Mouse (Mus musculus): ENCODE results near the gene Phip. TPM values are rescaled to one million over a fixed set of nuclear protein-coding genes. Genes with fewer than 3 reads are reported as not detected.

The Phip gene
- 160 and 163 TPM in 2 replicates for polyA plus RNA-seq (2015; fragmentation: Nextera tagmentation; extraction: Ambion mirVana)

DNA sequence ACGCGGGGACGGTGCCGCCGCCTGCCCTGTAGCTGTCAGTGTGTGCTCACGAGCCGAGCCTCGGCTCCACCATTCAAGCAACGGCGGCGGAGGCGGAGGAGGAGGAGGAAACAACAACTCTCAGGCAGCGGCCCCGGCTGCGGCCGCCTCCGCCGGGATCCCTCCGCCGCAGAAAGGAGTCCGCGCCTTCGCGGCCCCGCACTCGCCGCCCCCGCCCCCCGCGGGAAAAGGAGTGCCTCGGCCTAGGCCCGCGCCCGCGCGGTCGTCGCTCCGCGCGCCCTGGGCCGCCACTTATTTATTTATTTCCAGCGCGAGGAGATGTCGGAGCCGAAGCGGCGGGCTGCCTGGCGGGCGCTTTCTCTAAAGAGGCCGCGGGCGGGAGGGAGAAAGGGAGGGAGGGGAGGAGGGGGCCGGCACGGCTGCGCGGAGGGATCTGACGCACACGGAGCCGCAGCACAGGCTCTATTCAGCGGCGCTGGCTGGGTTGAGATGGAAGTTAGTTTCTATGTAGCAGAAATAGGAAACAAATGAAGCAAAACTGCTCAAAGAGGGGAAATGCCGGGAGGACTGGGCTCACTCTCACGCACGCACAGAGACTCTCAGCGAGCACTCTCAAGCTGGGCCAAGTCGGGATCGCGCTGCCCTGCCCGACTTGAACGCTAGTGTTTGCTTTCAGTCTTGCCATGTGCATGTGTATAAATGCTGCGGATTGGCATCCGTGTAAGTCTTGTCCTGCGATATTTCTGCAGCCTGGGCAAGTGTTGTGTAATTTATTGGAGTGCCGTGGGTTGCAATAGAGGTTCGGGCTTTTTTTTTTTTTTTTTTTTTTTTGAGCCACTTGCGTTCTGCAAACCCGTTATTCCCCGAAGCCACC is at the start of gene Phip:
Gene Phip, minus strand, starts transcription at position 175 of the 874 bp plus-strand sequence.
- Histone ChIP-seq H3K4me1 (peaks cover 20% of the 10 kb centered on the region), H3K27ac (peak within 1 kb of the TSS; percentile 100), H3K4me3 (peak within 1 kb of the TSS; percentile 90), H3K9me3 (replicated peaks) (no peaks in the 10 kb centered on the region), H3K9ac (peak within 1 kb of the TSS; percentile 99), H3K36me3 (ENCODE audit: poor library complexity, severe bottlenecking) (no peaks in the 10 kb centered on the region; the same call in 1 of the 2 replicates), H3K27me3 (no peaks in the 10 kb centered on the region), H3K4me2 (peak within 1 kb of the TSS; percentile 78)
- WGBS = under 1% methylated on average over 56 of the region's 79 CpGs
- ATAC-seq = peak; percentile 85

DNA sequence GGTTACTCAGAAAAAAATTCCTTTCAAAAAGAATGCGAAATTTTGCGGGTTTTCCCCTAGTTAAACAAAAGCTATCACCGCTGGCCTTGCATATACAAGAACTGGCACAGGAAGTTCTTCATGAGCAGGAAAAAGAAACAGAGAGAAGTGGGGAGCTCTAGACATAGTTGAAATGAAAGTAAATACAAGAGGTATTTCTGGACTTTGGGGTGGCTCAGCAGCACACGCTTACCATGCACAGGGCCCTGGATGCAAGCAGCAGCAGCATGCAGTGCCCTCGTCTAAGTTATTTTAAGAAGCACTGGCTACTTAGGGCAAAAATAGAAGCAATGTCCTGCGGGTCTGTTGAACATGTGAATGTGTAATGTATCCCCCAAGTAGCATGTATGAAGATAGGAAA is 48.4 kb upstream of the Phip start:
- H3K27ac ChIP-seq = no peak overlapping the region
- H3K27me3 ChIP-seq = no peaks in the 10 kb centered on the region
- no peaks in the 10 kb centered on the region for H3K36me3 ChIP-seq (ENCODE audit: poor library complexity, severe bottlenecking)
- H3K9me3 ChIP-seq (replicated peaks) = no peaks in the 10 kb centered on the region
- H3K4me1 ChIP-seq = no peaks in the 10 kb centered on the region
- 83% methylated on average over 6 of the region's 6 CpGs for WGBS
- no peak overlapping the region for H3K9ac ChIP-seq
- H3K4me3 ChIP-seq = no peak overlapping the region
- H3K4me2 ChIP-seq = no peak overlapping the region
- no peak for ATAC-seq

- H3K4me3 ChIP-seq = no peak overlapping the region
- H3K27ac ChIP-seq = no peak overlapping the region
- H3K4me1 ChIP-seq = no peaks in the 10 kb centered on the region
- no peak overlapping the region for H3K4me2 ChIP-seq
- no peaks in the 10 kb centered on the region for H3K9me3 ChIP-seq (replicated peaks)
- WGBS = 85% methylated on average over 4 of the region's 4 CpGs
- H3K27me3 ChIP-seq = no peaks in the 10 kb centered on the region
- ATAC-seq = no peak
- no peaks in the 10 kb centered on the region for H3K36me3 ChIP-seq (ENCODE audit: poor library complexity, severe bottlenecking)
- H3K9ac ChIP-seq = no peak overlapping the region
These were observed 39.2 kb upstream of the Phip start for GRCm38 (mm10) chr9:83014516-83014915.

GRCm38 (mm10) chr9:83008306-83008705 is 33.0 kb upstream of the Phip start:
- no peak for ATAC-seq
- no peak overlapping the region for H3K9ac ChIP-seq

DNA sequence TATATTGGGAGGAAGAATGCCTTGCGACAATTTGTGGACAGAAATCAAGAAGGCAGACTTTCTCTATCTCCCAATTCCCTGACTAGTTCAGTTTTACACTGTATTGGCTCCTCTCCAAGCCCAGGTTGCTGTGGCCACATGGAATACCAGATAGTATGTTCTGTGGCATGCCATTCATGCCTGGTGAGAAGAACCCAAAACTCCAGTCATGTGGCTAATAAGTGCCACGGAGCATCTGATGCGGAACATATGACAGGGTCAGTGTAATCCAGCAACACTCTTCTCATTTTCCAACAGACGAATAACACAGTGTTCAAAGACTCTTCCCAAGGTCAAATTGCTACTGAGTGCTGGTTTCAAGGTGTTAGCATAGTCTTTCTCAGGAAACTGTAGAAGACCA is 26.0 kb upstream of the Phip start:
- Histone ChIP-seq H3K4me1 (no peaks in the 10 kb centered on the region), H3K9ac (no peak overlapping the region), H3K4me2 (no peak overlapping the region), H3K27ac (no peak overlapping the region), H3K27me3 (no peaks in the 10 kb centered on the region), H3K36me3 (ENCODE audit: poor library complexity, severe bottlenecking) (no peaks in the 10 kb centered on the region), H3K9me3 (replicated peaks) (no peaks in the 10 kb centered on the region), H3K4me3 (no peak overlapping the region)
- ATAC-seq = no peak
- WGBS = 94% methylated on average over 4 of the region's 4 CpGs

More at GRCm38 (mm10) chr9:83008306-83008705, 33.0 kb upstream of the Phip start:
- Histone ChIP-seq H3K27me3 (no peaks in the 10 kb centered on the region), H3K4me2 (no peak overlapping the region), H3K4me3 (no peak overlapping the region), H3K4me1 (no peaks in the 10 kb centered on the region), H3K36me3 (ENCODE audit: poor library complexity, severe bottlenecking) (no peaks in the 10 kb centered on the region), H3K27ac (no peak overlapping the region), H3K9me3 (replicated peaks) (no peaks in the 10 kb centered on the region)
- 97% methylated on average over 1 of the region's 1 CpGs for whole genome bisulfite sequencing

DNA sequence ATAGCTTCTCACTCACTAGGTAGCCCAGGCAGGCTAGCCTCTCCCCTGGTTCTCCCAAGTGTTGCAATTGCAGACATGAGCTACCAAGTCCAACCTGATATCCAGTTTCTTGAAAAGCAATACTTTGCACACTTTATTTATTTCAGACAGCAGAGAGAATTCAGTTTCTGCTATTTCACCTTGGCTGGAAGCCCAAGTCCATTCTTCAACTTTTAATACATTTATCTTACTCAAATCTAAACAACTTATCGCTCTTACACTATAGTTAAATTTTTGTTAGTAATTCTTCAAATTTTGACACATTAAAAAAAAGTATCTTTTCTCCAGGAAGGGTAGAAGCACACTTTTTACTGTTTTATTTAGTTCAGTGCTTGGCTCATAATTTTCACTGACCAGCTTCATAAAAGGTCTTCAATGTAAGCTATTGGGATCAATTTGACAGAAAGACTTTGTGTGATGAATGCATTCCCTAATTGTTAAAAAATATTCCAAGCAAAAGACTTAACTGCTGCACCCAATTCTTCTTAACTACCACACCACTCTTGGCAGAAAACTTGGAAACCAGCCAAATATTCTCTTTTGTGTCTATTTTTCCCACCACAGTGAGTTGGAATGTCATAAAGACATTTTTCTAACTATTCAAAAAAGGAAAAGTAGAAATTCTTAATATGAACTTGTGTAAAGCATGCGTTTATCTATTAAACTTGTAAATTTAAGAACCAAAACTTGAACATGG is 22.6 kb upstream of the Phip start:
- 91% methylated on average over 2 of the region's 2 CpGs for WGBS
- no peaks in the 10 kb centered on the region for H3K9me3 ChIP-seq (replicated peaks)

DNA sequence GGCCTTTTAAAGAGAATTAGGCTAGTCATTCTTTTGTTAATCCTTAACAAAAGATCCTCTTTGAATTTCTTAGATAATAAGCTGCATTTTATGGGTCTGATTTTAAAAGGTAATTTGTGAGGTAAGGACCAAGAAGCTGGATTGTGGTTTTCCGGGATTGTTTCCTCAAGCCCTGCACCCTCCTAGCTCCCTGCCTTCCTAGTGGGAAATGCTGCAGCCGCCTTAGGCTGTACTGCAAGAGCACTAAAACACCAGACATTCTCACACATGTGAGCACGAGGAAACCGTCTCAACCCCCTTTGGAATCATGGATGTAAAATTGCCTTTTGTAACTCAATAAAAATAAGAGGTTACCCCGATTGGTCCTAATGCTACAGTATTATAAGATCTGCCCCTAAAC is 1.6 kb upstream of the Phip start:
- peak overlapping the region; percentile 100 for H3K27ac ChIP-seq
- H3K9me3 ChIP-seq (replicated peaks) = no peaks in the 10 kb centered on the region
- H3K4me2 ChIP-seq = peak overlapping the region; percentile 78
- peak overlapping the region; percentile 90 for H3K4me3 ChIP-seq
- peaks cover 14% of the 10 kb centered on the region for H3K4me1 ChIP-seq
- ATAC-seq = no peak
- no peaks in the 10 kb centered on the region for H3K27me3 ChIP-seq
- H3K36me3 ChIP-seq (ENCODE audit: poor library complexity, severe bottlenecking) = no peaks in the 10 kb centered on the region
- 11% methylated on average over 5 of the region's 5 CpGs for WGBS
- H3K9ac ChIP-seq = peak overlapping the region; percentile 99

More for the DNA sequence above, 22.6 kb upstream of the Phip start:
- Histone ChIP-seq H3K4me1 (no peaks in the 10 kb centered on the region), H3K9ac (no peak overlapping the region), H3K27ac (no peak overlapping the region), H3K4me3 (no peak overlapping the region), H3K36me3 (ENCODE audit: poor library complexity, severe bottlenecking) (no peaks in the 10 kb centered on the region), H3K4me2 (no peak overlapping the region), H3K27me3 (no peaks in the 10 kb centered on the region)
- no peak for ATAC-seq

DNA sequence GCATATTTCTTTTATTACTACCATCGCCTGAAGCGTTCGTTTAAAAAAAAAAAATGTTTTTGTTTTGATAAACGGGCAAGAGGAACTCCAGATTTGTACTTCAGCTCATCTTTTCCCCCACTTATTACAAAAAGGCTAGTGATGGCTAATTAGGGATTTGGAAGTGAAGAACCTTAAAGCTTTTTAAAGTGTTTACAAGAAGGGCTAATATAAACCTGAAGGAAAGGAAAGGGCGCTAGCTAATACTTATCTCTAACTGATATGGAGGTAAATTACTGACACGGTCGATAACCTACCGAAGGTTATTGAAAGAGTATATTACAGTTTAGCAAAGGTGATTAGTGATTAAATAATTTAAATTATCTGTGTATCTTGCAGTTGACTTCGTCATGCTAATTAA is 903 bp upstream of the Phip start:
- ATAC-seq = no peak
- Histone ChIP-seq H3K9ac (peak overlapping the region; percentile 99), H3K4me1 (peaks cover 17% of the 10 kb centered on the region), H3K9me3 (replicated peaks) (no peaks in the 10 kb centered on the region), H3K27ac (peak overlapping the region; percentile 100), H3K4me3 (peak overlapping the region; percentile 90), H3K36me3 (ENCODE audit: poor library complexity, severe bottlenecking) (no peaks in the 10 kb centered on the region), H3K27me3 (no peaks in the 10 kb centered on the region), H3K4me2 (peak overlapping the region; percentile 78)
- 2% methylated on average over 9 of the region's 9 CpGs for WGBS

- Histone ChIP-seq H3K36me3 (ENCODE audit: poor library complexity, severe bottlenecking) (peaks cover 3% of the 10 kb centered on the region; the same call in 1 of the 2 replicates), H3K9ac (peak overlapping the region; percentile 99), H3K4me3 (peak overlapping the region; percentile 90), H3K27ac (peak overlapping the region; percentile 100), H3K4me1 (peaks cover 23% of the 10 kb centered on the region), H3K4me2 (peak overlapping the region; percentile 78), H3K9me3 (replicated peaks) (no peaks in the 10 kb centered on the region), H3K27me3 (no peaks in the 10 kb centered on the region)
- 0% methylated on average over 24 of the region's 61 CpGs for WGBS
- peak; percentile 25; the same call in 1 of the 2 replicates for ATAC-seq
These were observed 364 bp downstream of the Phip start for GRCm38 (mm10) chr9:82974962-82975341.

- Histone ChIP-seq H3K9me3 (replicated peaks) (no peaks in the 10 kb centered on the region), H3K9ac (peak overlapping the region; percentile 99), H3K4me1 (peaks cover 23% of the 10 kb centered on the region), H3K4me2 (peak overlapping the region; percentile 78), H3K36me3 (ENCODE audit: poor library complexity, severe bottlenecking) (peaks cover 3% of the 10 kb centered on the region; the same call in 1 of the 2 replicates), H3K4me3 (peak overlapping the region; percentile 90), H3K27ac (peak overlapping the region; percentile 100), H3K27me3 (no peaks in the 10 kb centered on the region)
- under 1% methylated on average over 70 of the region's 75 CpGs for WGBS
- peak; percentile 86 for ATAC-seq
These were observed 992 bp downstream of the Phip start for GRCm38 (mm10) chr9:82974187-82974861.

DNA sequence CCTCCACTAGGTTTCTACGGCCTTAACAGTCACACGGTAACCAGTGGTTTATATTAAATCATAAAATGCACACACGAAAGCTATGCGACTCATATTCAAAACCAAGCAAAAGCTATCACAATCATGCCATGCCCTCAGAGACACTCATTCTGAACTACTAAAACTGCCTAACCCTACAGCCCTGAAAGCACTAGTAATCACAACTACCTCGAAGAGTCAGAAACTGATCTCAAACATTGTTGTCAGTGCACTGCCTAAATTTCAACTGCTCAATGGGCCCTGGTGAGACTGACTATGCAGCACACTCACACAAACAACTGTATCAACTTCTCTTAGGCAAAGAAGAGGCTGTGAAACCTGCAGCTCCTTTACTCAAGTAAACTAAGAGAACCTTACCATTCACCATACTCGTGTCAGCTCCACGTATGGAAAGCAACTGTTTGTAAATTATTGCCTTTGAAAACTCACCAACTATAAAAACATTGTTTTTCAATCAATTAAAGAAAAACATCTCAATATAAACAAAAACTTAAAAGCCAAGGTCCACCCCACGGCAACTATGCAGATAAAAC is 1.9 kb downstream of the Phip start:
- WGBS = 29% methylated on average over 8 of the region's 8 CpGs
- Histone ChIP-seq H3K27me3 (no peaks in the 10 kb centered on the region), H3K9me3 (replicated peaks) (no peaks in the 10 kb centered on the region), H3K4me1 (peaks cover 25% of the 10 kb centered on the region), H3K4me2 (peak overlapping the region; percentile 78), H3K9ac (peak overlapping the region; percentile 99), H3K4me3 (peak overlapping the region; percentile 90), H3K27ac (peak overlapping the region; percentile 100; the same call in 1 of the 2 replicates), H3K36me3 (ENCODE audit: poor library complexity, severe bottlenecking) (peaks cover 3% of the 10 kb centered on the region; the same call in 1 of the 2 replicates)
- ATAC-seq = no peak

Data from forebrain, embryonic 13.5 days (tissue).